Mouse (Mus musculus) MEL (cell line): Measurements from ENCODE around the gene Ripk3. TPM values are rescaled to one million over a fixed set of nuclear protein-coding genes. Genes with fewer than 3 reads are reported as not detected.

Experiments used
- DNase-seq: peaks from one replicate; pipeline ENCODE4 v3.0.0; 2011; ENCODE audit warnings: low read depth, low spot score
- H3K27ac ChIP-seq: 2 replicates; pipeline ENCODE4 v1.5.1; 2012; ENCODE audit warnings: low read depth, mild to moderate bottlenecking, control low read depth, low read length, moderate library complexity; ENCODE audit not compliant: control insufficient read depth
- H3K27me3 ChIP-seq, 2 experiments: fragments of 150-350 bp in 1 of 2; sonication (generic) in 1 of 2; 2 replicates each; pipeline ENCODE4 v1.6.1; 2012; ENCODE audit warnings: low read length in 2 of 2, mild to moderate bottlenecking in 2 of 2, improper control_type of control experiment in 1 of 2, moderate library complexity in 1 of 2; ENCODE audit not compliant: insufficient read depth in 2 of 2, control insufficient read depth in 1 of 2
- H3K36me3 ChIP-seq, 2 experiments: 2 replicates each; pipeline ENCODE4 v1.6.1; 2012 to 2014; ENCODE audit warnings: low read length in 2 of 2, improper control_type of control experiment in 1 of 2, inconsistent platforms in 1 of 2, mild to moderate bottlenecking in 1 of 2; ENCODE audit not compliant: insufficient read depth in 2 of 2, control insufficient read depth in 1 of 2
- H3K4me1 ChIP-seq, 2 experiments: fragments of 150-350 bp in 1 of 2; sonication (generic) in 1 of 2; 2 replicates each; pipeline ENCODE4 v1.6.1; 2012; ENCODE audit warnings: low read length in 2 of 2, improper control_type of control experiment in 1 of 2, mild to moderate bottlenecking in 1 of 2; ENCODE audit not compliant: insufficient read depth in 2 of 2, control insufficient read depth in 1 of 2
- H3K4me3 ChIP-seq, 2 experiments: fragments of 150-350 bp in 1 of 2; sonication (generic) in 1 of 2; 2 replicates each; pipeline ENCODE4 v1.5.1; 2012; ENCODE audit warnings: low read depth in 2 of 2, low read length in 2 of 2, mild to moderate bottlenecking in 2 of 2, moderate library complexity in 2 of 2, control low read depth in 1 of 2, improper control_type of control experiment in 1 of 2; ENCODE audit not compliant: control insufficient read depth in 1 of 2, insufficient read depth in 1 of 2
- H3K79me2 ChIP-seq: 2 replicates; pipeline ENCODE4 v1.6.1; 2012; ENCODE audit warnings: mild to moderate bottlenecking, low read length, moderate library complexity; ENCODE audit not compliant: control insufficient read depth, poor library complexity, insufficient read depth
- H3K9ac ChIP-seq: 2 replicates; pipeline ENCODE4 v1.6.1; 2012; ENCODE audit warnings: low read depth, mild to moderate bottlenecking, control low read depth, low read length, moderate library complexity; ENCODE audit not compliant: control insufficient read depth, poor library complexity, severe bottlenecking
- H3K9me3 ChIP-seq: fragments of 150-350 bp; sonication (generic); replicated peaks from 2 replicates; pipeline ENCODE4 v1.6.1; 2012; ENCODE audit warnings: mild to moderate bottlenecking, low read length, improper control_type of control experiment, moderate library complexity; ENCODE audit not compliant: insufficient read depth
- CTCF ChIP-seq, 3 experiments: IDR thresholded peaks in 2 of 3; conservative IDR thresholded peaks in 1 of 3; 2 replicates each; pipeline ENCODE4 v1.5.1; 2011 to 2012; ENCODE audit warnings: low read length in 3 of 3, low read depth in 2 of 3, mild to moderate bottlenecking in 2 of 3, improper control_type of control experiment in 1 of 3, inconsistent platforms in 1 of 3, mixed read lengths in 1 of 3, moderate library complexity in 1 of 3; ENCODE audit not compliant: control insufficient read depth in 1 of 3, insufficient read depth in 1 of 3, poor library complexity in 1 of 3, severe bottlenecking in 1 of 3
- ELF1 ChIP-seq: IDR thresholded peaks from 2 replicates; pipeline ENCODE4 v1.6.1; 2014; ENCODE audit warnings: low read depth, mild to moderate bottlenecking, inconsistent platforms, low read length, improper control_type of control experiment, moderate library complexity
- ETS1 ChIP-seq: IDR thresholded peaks from 2 replicates; pipeline ENCODE4 v1.6.1; 2012; ENCODE audit warnings: low read depth, mild to moderate bottlenecking, inconsistent platforms, low read length, improper control_type of control experiment, moderate library complexity
- HCFC1 ChIP-seq: IDR thresholded peaks from 2 replicates; pipeline ENCODE4 v1.6.1; 2012; ENCODE audit warnings: low read depth, mild to moderate bottlenecking, inconsistent platforms, low read length, improper control_type of control experiment, moderate library complexity
- JUND ChIP-seq: IDR thresholded peaks from 2 replicates; pipeline ENCODE4 v1.6.1; 2011; ENCODE audit warnings: low read depth, mild to moderate bottlenecking, improper control_type of control experiment, low read length
- MAFK ChIP-seq: IDR thresholded peaks from 2 replicates; pipeline ENCODE4 v1.6.1; 2011; ENCODE audit warnings: low read depth, mild to moderate bottlenecking, low read length, improper control_type of control experiment, borderline replicate concordance
- MAZ ChIP-seq: IDR thresholded peaks from 2 replicates; pipeline ENCODE4 v1.6.1; 2012; ENCODE audit warnings: low read depth, mild to moderate bottlenecking, inconsistent platforms, low read length, improper control_type of control experiment
- MXI1 ChIP-seq: IDR thresholded peaks from 2 replicates; pipeline ENCODE4 v1.6.1; 2011; ENCODE audit warnings: mild to moderate bottlenecking, low read depth, low read length, improper control_type of control experiment
- MYC ChIP-seq: IDR thresholded peaks from 2 replicates; pipeline ENCODE4 v1.6.1; 2011; ENCODE audit warnings: low read depth, mild to moderate bottlenecking, low read length, improper control_type of control experiment, moderate library complexity
- POLR2A ChIP-seq, 2 experiments: IDR thresholded peaks; 2 replicates each; pipeline ENCODE4 v1.6.1; 2011 to 2012; ENCODE audit warnings: low read length in 2 of 2, mild to moderate bottlenecking in 2 of 2, control low read depth in 1 of 2, improper control_type of control experiment in 1 of 2, low read depth in 1 of 2, moderate library complexity in 1 of 2; ENCODE audit not compliant: control insufficient read depth in 1 of 2, insufficient read depth in 1 of 2, poor library complexity in 1 of 2
- POLR2AphosphoS2 ChIP-seq: IDR thresholded peaks from 2 replicates; pipeline ENCODE4 v1.6.1; 2011; ENCODE audit warnings: low read length, improper control_type of control experiment
- RAD21 ChIP-seq: IDR thresholded peaks from 2 replicates; pipeline ENCODE4 v1.6.1; 2011; ENCODE audit warnings: mild to moderate bottlenecking, low read depth, low read length, improper control_type of control experiment
- SIN3A ChIP-seq: IDR thresholded peaks from 2 replicates; pipeline ENCODE4 v1.6.1; 2012; ENCODE audit warnings: low read length, improper control_type of control experiment, inconsistent platforms
- SMC3 ChIP-seq: IDR thresholded peaks from 2 replicates; pipeline ENCODE4 v1.6.1; 2011; ENCODE audit warnings: low read depth, low read length, improper control_type of control experiment
- TAL1 ChIP-seq: IDR thresholded peaks from 2 replicates; pipeline ENCODE4 v1.6.1; 2012; ENCODE audit warnings: mild to moderate bottlenecking, inconsistent platforms, low read length, moderate library complexity, mixed read lengths
- TBP ChIP-seq: IDR thresholded peaks from 2 replicates; pipeline ENCODE4 v1.8.0; 2011; ENCODE audit warnings: low read depth, low read length, improper control_type of control experiment
- TCF12 ChIP-seq: IDR thresholded peaks from 2 replicates; pipeline ENCODE4 v1.6.1; 2014; ENCODE audit warnings: low read depth, mild to moderate bottlenecking, inconsistent platforms, low read length, improper control_type of control experiment, moderate library complexity
- UBTF ChIP-seq: IDR thresholded peaks from 2 replicates; pipeline ENCODE4 v1.6.1; 2012; ENCODE audit warnings: low read depth, mild to moderate bottlenecking, inconsistent platforms, low read length, improper control_type of control experiment, moderate library complexity, borderline replicate concordance; ENCODE audit not compliant: insufficient read depth
- ZC3H11A ChIP-seq: IDR thresholded peaks from 2 replicates; pipeline ENCODE4 v1.6.1; 2012; ENCODE audit warnings: low read depth, mild to moderate bottlenecking, inconsistent platforms, low read length, improper control_type of control experiment
- ZNF384 ChIP-seq: IDR thresholded peaks from 2 replicates; pipeline ENCODE4 v1.6.1; 2012; ENCODE audit warnings: low read depth, mild to moderate bottlenecking, inconsistent platforms, low read length, improper control_type of control experiment
- polyA plus RNA-seq, 2 experiments: library from polyadenylated mRNA; stranded (reverse) in 1 of 2; unstranded in 1 of 2; fragments of >175 nt in 1 of 2; fragments of >200 nt in 1 of 2; gene quantifications; 2 replicates each; pipeline versions ENCODE4 v1.2.1 to v1.2.4; 2012; ENCODE audit warnings: low replicate concordance in 2 of 2, low read depth in 1 of 2; ENCODE audit not compliant: insufficient read length in 2 of 2, insufficient read depth in 1 of 2, missing spikeins in 1 of 2
- total RNA-seq: library from RNA; depleted of rRNA; stranded (reverse); fragments of 300-350 nt; gene quantifications from 2 replicates; pipeline ENCODE4 v1.2.3, GENCODE M21; 2012

Ripk3 gene
- total and polyA plus RNA-seq, 3 experiments: 67.1 to 124 (median 123) TPM

- Histone ChIP-seq H3K27ac (peak within 1 kb of the TSS; percentile 38), H3K4me3 (peak within 1 kb of the TSS; percentile 59 to 67), H3K9ac (peak within 1 kb of the TSS; percentile 78), H3K36me3 (peaks cover 0 to 5% of the 10 kb centered on the region in 2 experiments; a peak in 2 of 4 replicates), H3K4me1 (peaks cover 0 to 7% of the 10 kb centered on the region in 2 experiments; a peak in 1 of 4 replicates), H3K79me2 (no peaks in the 10 kb centered on the region; the same call in 1 of the 2 replicates), H3K9me3 (no peaks in the 10 kb centered on the region), H3K27me3 (no peaks in the 10 kb centered on the region)
- peak; percentile 64 for DNase-seq
- peak; percentile 61 for TF ChIP-seq MXI1
- TF ChIP-seq POLR2AphosphoS2: no peak
- peak; percentile 54 for TF ChIP-seq MAZ
- TF ChIP-seq TBP: no peak
- peak; percentile 44; the same call in 1 of the 2 replicates for TF ChIP-seq SIN3A
- TF ChIP-seq TAL1: no peak
- TF ChIP-seq MYC: no peak
- 0 out of 2 replicates have a peak, but pooled peaks have one; percentile 5 for TF ChIP-seq HCFC1
- TF ChIP-seq POLR2A (IDR thresholded peaks at IDR 0.05; ENCODE audit: control insufficient read depth in 1 of 2, insufficient read depth in 1 of 2, low read depth in 1 of 2, low read length in 2 of 2, poor library complexity in 1 of 2): peak in 1 of 2 experiments; percentile 35; a peak in 1 of 4 replicates
- TF ChIP-seq UBTF: 0 out of 2 replicates have a peak, but pooled peaks have one; percentile 44
Measured at GRCm38 (mm10) chr14:55822991-55823762, 34.5 kb upstream of the Ripk3 start, which contains the start of gene Nfatc4. Gene Nfatc4 (plus strand): TSS chr14:55823144.

GRCm38 (mm10) chr14:55822435-55822990 lies 33.8 kb upstream of the Ripk3 start:
- H3K9me3 ChIP-seq: no peaks in the 10 kb centered on the region
- peaks cover 0 to 4% of the 10 kb centered on the region in 2 experiments; a peak in 2 of 4 replicates for H3K36me3 ChIP-seq
- peak overlapping the region; percentile 20; the same call in 1 of the 2 replicates for H3K27ac ChIP-seq
- TF ChIP-seq HCFC1 (peak; percentile 60; the same call in 1 of the 2 replicates), ZNF384 (no peak), MAZ (0 out of 2 replicates have a peak, but pooled peaks have one; percentile 62), SIN3A (peak; percentile 25; the same call in 1 of the 2 replicates), JUND (no peak), SMC3 (peak; percentile 90), TCF12 (0 out of 2 replicates have a peak, but pooled peaks have one; percentile 7), TBP (peak; percentile 56; the same call in 1 of the 2 replicates), MYC (no peak), ETS1 (0 out of 2 replicates have a peak, but pooled peaks have one; percentile 32), ELF1 (peak; percentile 62), CTCF (IDR thresholded peaks at IDR 0.05 in 2 of 3, conservative IDR thresholded peaks at IDR 0.05 in 1 of 3; ENCODE audit: control insufficient read depth in 1 of 3, insufficient read depth in 1 of 3, low read depth in 2 of 3, low read length in 3 of 3, poor library complexity in 1 of 3, severe bottlenecking in 1 of 3) (peak; percentile 89 to 100 (median 91)), MAFK (no peak), ZC3H11A (peak; percentile 76), RAD21 (peak; percentile 70)
- TF ChIP-seq, all 39 proteins: peak for 11
- peak overlapping the region; percentile 59 to 67 for H3K4me3 ChIP-seq
- peak; percentile 93 for DNase-seq
- H3K79me2 ChIP-seq: no peaks in the 10 kb centered on the region; the same call in 1 of the 2 replicates
- H3K4me1 ChIP-seq: peaks cover 0 to 4% of the 10 kb centered on the region in 2 experiments; a peak in 1 of 4 replicates
- H3K9ac ChIP-seq: peak overlapping the region; percentile 78
- no peaks in the 10 kb centered on the region; a peak in 2 of 4 replicates for H3K27me3 ChIP-seq
